Mouse (Mus musculus): ENCODE data around the gene Krt79.

Krt79 gene

DNA sequence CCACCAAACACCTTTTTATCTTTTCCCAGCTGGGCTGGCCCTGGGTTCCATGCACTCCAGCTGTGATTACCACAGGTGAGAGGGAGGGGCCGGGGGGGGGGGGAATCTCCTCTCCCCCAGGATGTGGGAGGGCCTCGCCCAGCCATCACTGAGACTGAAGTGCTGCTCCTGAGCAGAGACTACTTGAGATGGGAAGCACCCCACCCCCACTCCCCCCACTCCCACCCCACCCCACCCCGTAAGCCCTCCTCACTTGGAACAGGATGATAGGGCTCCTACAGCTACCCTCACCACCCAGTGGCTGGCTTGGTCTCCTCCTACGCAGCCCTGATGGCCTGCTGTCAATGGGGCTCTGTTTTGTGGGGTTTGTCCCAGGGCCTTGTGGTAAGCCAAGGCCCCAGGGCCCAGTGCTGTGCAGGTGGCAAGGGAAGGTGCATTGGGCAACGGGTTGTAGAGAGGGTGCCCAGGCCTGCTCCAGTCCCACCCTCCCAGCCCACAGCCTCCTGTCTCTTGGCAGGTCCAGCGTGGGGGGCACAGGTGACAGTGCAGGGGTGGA, at the start of gene Krt79:
Gene Krt79, minus strand, starts transcription at position 51 of the 556 bp plus-strand sequence.
- DNase-seq: no peak

DNA sequence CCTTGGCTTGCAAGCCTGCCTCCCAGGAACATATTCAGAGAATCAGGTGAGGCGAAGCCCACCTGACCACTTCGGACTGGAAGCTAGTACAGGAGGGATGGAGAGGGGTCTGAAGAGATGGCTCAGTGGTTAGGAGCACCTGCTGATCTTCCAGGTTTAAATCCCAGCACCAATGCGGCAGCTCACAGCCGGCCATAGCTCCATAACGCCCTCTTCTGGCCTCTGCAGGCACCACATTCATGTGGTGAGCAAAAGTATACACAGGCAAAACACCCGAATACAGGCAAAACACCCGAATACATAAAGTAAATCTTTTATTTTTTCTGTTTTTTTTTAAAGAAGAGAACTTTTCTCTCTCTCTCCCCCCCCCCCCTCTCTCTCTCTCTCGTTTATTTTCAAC, 48.6 kb upstream of the Krt79 start:
- DNase-seq: no peak

DNA sequence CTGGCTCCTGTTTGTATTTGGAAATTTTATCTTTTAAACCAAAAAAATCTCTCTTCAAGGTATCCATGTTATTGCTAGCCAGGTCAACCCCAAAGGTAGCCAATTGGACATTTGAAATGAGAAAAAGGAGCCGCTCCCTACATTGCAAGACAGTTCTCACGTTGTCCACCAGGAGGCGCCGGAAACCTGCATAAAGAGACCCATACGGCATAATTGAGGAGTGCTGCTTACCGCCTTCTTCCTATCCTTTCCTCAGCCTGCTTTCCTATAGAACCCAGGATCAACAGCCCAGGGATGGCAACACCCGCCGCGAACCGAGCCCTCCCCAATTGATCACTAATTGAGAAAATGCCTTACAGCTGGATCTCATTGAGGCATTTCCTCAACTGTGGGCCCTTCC, 48.0 kb upstream of the Krt79 start:
- DNase-seq: peak; percentile 90 to 91

DNA sequence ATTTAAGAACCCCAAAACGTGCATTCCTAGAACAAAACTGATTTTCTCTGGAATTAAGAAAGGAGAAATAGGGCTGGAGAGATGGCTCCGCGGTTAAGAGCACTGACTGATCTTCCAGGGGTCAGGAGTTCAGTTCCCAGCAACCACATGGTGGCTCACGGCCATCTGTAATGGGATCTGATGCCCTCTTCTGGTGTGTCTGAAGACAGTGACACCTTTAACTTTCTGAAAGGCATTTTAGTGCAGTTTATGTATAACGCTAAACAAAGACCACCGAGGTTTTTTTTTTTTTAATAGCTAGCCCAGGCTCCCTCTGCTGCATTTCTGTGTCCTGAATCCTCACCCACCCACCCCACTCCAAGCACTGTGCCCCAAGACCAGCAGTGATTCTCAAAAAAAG, 44.6 kb upstream of the Krt79 start:
- no peak for DNase-seq

DNA sequence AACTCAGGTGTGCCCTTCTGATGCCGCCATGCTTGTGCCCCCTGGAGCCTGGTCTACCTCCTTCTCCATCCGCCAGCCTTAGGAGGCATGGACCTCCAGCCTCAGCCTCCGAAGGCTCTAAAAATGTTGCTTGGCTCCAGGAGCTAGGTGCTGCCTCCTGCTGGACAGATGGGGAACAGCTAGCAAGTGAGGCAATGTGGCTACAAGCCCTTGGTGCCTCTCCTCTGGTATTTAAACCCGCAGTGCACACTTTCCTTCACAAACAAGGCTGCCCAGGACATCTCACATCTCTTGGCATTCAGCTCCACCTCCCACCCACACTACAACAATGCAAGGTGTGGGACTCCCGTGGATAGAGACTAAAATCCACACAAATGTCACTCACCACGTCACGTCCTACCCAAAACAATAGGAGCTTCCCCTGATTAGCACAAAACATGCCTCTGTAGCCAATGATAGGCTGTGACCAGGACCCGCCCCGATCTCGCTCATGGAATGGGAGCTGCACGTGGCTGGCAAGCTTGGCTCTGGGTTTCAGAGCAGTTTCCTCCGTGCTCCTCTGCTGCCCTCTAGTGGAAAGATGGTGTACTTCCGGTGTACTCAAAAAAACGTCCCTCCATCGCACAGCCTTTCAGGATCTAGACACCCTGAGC, 44.0 kb upstream of the Krt79 start:
- DNase-seq: peak; percentile 92 to 94

DNA sequence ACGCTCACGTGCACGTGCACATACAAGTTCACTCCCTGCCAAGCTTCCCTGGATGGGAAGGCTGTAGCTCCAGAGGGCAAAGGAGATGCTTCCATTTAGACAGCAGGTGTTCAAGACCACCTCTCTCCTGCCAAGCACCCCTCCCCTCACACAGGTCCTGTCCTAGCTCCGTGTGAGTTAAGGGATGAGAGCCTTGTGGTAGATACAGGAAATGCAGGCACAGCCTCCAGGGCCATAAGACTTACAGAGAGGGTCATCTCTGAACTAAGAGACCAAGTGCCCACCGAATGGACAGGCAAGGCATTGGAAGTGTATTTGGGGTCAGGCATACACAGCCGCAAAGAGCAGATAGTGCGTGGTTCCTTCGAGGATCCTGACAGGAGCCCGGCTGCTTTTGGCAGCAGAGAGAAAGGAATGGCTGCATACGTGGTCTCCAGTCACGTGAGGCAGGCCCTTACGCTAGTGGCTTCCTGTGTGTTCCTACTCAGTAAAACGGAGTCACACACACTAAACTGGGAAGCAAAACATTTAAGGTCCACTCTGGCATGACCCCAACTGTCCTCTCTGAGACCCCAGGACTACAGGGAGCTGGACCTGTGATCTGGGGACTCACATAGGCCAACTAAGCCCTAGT, 43.3 kb upstream of the Krt79 start:
- DNase-seq: no peak

DNA sequence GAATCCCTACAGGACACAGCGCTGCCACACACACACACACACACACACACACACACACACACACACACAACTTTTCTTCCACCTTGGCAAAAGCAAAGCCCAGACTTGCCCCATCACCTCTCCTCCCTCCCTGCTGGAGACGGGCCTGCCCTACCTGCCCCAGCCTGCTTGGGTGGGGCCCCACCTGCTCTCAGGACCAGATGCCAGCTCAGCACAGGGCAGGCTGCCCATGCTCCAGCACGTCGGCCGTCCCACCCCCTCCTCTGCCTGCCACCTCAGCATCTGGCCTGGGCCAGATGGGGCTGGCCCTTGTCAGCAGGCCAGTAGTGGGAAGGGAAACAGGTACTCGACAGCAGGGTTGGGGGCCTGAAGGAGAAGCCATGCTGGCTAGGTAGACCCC, 40.7 kb upstream of the Krt79 start:
- DNase-seq: peak; percentile 55 to 78

DNA sequence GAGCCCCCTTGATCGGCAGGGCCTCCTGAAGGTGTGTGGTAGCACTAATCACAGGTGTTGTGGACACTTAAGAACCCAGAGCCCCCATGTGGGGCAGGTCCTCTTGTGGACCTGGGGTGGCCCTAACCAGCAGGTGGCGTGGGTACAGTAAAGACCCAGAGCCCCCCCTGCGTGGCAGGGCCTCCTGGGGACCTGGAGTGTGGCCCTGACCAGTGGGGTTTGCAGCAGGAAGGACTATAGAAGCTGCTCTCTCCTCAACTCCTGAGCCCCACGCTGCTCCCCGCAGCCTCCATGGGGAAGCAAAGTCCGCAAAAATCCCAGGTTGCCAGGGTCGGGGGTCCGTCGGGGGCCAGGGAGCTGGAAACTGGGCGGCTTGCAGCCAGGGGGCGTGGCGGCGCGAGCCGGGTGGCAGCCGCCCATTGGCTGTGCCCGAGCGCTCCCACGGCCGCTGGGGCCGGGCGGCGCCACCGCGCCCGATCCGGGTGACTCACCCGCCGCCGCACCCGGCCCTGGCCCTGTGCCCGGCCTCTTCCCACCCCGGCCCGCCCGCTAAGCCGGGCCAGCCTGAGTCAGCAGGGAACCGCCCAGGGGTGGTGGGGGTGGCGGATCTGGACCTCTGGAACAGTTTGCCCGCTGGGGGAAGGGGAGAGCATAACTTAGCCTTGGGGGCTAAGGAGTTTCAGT, 37.1 kb upstream of the Krt79 start:
- DNase-seq: peak; percentile 91 to 95

DNA sequence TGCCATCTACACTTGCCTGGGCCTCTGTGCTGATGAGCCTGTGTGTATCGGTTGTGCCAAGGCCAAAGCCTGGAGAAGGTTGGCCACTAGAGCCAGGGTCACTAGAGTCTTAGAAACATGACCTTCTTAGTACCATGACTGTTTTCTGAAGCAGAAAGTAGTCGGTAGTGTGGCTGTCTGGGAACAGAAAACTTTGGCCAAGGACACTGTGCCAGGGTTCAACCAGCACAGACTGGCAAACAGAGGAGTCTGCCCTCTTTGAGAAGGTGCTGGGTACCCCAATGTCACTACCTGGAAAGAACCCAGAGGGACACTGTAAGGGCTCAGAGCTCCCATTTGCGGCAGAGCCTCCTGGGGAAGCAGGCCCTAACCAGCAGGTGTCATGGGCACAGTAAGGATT, 36.5 kb upstream of the Krt79 start:
- peak in 1 of 2 experiments; percentile 16 for DNase-seq

DNA sequence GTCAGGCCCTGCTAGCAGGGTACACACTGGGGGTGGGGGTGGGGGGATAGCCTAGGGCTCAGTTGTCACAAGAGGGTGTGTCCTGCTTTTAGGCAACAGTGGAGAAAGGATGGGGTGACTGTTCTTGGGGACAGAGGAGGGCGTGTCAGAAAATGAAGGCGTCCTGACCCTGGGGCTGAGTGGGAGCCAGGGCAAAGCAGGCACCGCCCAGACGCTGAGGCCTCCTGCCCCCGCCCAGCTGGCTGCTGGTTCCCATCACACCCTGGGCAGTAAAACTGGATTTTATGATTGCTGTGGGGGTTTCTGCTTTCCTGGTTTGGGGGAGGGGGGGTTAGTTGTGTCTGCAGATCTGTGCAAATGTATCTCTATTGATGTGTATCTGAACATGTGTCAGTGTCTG, 35.9 kb upstream of the Krt79 start:
- DNase-seq: peak; percentile 52 to 66

DNA sequence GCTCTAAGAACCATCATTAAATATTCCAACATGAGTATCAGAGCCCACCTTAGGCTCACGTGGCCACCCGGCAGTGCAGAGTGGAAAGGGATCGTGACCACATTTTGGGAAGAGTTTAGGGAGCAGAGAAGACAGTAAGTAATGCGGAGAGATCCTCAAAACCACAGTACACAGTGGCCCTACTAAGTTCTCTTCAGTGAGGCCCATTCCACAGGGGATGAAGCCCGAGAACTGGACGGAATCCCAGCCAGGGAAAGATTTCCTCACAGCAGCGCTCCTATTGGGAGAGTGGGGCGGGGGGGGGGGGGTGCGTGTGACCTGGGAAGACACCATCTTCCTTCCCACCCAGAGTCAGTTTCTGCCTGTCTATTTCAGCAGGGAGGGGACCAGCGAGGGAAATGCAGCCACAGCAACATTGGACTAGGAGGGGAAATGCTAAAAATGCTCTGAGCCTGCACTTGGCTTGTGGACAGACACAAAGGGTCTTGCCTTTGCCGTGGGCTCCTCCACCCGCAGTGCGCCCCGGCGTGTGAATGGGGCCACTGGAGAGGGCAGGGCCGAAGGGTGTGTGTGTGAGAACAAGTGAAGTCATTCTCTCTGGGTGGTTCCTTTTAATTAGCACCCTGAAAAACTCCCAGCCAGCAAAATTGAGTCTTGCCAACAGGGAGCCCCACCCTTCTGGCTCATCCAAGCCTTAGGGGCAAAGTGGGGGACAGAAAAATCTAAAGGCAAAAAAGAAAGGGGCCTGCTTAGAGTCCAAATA, 34.1 kb upstream of the Krt79 start:
- no peak for DNase-seq

DNA sequence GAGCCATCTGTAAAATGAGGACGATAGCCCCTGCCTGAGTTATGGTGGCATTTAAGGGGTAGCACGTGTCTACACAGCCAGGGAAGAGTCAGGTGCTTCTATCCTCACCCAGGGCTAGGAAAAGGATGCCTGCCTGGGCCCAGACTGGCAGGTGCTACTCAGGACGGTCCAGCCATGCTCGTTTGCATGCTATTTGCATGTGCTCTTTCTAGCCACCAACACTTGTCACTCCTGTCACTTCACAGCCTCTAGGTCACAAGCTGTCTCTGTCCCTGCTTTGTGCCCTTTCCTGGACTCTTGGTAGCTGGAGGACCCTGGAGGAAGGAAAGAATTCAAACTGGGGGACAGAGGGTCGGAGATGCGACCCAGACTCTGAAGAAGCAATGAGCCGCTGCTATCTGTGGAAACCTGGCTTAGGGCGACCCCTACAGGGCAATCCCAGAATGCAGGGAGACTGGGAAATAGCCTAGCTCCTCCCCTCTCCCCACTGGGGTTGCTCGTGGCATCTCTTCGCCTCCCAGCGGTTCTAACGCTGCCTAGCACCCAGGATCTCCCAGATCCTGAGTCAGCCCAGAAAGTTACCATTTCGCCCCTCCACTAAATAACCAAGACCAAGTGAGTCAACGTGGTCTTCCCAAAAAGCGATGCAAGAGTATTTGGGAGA, 33.4 kb upstream of the Krt79 start:
- DNase-seq: peak; percentile 97 to 99

DNA sequence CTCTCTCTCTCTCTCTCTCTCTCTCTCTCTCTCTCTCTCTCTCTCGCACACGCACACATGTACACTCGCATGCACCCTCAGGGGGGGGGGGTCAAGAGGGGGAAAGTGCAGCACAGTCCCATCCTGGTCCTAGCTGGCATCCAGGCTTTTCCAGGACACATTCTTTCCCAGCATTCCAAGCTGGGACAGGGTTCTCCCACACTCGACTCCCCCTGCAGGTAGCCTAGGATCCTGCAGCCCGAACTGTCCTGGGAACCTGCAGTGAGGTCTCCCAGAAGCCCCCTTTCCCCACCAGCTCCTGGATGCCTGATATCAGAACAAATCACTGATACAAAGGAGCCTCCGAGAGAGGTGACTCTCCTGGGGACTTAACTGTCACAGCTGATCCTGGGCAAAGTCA, 30.4 kb upstream of the Krt79 start:
- peak; percentile 85 for DNase-seq

DNA sequence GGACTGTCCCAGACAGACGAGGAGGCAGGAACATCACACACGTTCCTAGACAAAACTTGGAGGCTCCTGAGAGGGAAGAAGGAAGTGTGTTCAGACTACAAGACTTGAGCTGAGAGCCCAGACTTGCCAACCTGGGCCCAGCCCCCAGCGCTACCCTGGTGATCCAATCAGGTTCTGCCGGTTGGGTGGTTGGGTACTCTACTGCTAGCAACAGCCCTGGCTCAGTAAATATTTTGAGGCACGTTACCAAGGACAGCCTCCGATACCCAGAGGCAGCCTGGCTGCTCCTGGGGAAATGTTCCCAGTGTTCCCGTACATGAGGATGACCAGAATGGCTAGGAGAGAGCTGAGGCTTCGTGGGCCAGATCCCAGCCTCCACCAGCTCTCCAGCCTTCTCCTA, 26.7 kb upstream of the Krt79 start:
- peak in 1 of 2 experiments; percentile 24 for DNase-seq

DNA sequence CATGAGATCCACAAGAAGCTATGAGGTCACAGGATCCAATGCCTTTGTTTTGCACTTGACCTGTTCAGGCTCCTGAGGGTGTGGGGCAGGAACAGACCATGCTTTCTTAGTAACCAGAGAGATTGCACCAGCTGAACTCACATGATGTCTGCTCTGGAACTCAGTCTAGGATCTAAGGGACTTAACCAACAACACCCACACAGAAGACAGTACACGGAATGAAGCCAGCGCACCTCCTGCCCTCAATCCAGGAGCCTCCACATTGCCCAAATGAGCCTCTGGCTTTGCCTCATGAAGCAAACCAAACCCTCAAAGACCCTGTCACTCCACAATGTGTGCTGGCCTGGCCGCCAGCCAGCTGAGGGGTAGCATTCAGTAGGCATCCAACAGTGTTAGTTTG, 18.8 kb upstream of the Krt79 start:
- no peak for DNase-seq

DNA sequence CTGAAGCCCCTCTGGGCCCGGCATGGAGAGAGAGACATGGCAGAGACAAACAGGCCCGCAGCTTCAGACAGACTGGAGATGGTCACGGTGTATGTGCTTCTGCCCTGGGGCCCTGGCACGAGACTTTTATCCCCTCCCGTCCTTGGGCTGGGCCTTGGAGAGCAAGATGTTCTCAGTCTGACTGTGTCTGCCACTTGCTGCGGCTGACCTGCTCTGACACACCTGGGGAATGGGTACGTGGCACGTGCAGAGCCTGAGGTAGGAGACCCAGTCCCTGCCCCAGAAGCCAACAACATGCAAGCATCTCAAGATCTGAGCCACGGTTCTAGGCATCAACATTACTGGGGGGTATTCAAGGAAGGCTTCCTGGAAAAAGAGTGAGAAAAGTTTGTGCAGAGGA, 14.1 kb upstream of the Krt79 start, which contains the start of gene Krt78:
Gene Krt78, minus strand, starts transcription at position 101 of the 400 bp plus-strand sequence.
- no peak for DNase-seq

DNA sequence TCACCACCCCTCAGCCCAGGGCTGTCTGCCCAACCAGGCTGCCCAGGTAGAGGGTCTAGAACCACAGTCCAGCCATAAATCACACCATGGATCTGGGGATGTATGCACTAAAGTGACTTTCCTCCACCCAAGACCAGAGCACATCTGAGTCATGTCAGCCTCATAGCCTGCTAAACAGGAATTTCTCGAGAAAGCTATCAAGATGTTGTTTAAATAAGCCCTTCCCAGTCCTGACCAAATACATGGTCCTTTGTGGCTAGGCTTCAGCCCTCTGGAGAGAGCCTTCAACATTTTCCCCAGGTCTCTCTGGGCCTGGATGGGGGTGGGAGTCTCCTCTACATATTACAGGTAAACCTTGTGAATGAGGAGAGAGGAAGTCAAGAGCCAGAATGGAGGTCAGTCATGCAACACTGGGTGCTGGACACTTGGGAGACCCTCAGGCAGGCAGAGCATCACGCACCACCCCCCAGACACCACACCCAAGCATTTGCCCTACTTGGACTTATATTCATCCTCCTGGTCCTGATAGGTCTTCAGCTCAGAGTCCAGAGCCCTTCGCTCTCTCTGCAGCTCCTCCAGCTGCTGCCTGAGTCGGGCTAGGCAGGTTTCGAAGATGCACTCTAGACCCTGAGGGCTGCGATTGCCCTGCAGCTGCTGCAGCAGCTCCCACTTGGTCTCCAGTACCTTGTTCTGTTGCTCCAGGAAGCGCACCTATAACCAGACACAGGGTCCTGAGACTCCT, 12.8 kb upstream of the Krt79 start:
- no peak for DNase-seq

DNA sequence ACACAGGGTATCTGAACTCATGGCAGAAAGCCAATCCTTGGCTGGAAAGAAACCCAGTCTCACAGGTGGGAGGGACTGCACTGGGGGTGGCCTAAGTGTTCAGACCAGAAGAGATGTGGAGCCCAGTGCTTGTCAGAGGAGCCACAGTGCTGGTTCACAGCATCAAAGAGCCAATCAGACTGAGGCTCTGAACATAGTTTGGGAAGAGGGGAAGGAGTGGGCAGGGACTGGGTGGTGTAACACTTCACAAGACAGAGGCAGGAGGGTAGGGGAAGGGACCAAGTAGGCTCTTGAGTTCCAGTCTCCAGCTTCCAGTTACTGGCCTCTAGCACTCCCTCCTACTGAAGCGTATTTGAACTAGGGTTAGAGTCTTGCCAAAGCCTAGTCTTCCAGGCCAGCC, 5.3 kb upstream of the Krt79 start:
- no peak for DNase-seq

DNA sequence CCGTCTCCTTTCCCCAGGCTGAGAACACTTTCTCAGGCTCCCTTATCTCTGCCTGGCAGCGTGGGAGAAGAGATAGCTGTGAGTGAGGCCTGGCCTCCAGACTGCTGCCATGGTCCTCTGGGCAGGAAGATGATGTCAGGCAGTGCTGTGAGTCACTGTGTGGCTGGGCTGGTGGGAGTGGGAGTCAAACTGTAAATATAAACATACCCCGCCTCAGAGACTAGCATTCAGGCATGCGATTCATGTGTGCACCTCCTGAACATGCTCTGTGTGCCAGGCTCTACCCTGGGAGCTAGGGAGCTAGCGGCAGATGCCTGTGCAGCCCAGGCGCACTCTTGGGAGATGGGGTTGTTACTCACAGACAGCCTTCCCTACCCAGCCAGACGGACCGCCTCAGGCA, 1.8 kb upstream of the Krt79 start:
- DNase-seq: peak; percentile 33 to 52

DNA sequence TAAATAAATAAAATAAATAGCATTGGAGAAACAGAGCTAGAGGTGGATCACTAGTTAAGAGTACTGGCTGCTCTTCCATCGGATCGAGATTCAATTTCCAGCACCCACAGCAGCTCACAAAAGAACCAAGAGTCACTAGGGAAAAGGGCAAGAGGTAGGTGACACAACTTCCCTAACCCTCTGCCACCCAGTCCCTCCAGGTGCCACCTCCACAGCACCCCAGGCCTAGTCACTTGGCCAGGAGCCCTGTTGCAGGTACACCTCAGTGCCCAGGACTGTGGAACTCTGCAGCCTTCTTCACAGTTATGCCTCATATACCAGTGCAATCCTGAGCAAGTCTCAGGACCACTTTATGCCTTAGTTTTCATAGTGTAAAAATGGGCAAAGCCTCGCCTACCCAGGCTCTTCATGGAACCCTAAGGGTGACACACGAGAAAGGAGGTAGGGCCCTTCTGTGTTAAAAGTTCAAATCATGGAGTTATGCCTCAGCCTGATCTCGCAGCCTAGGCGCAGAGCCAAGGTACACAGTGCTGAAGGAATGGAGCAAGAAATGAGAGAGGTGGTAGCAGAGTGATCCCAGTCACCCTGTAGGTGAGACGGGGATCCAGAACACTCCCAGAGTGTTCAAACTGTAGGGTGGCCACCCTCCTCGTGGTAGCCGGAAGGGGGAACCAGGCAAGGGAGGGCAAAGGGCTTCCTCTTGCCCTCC, 1.4 kb downstream of the Krt79 start:
- no peak for DNase-seq

DNA sequence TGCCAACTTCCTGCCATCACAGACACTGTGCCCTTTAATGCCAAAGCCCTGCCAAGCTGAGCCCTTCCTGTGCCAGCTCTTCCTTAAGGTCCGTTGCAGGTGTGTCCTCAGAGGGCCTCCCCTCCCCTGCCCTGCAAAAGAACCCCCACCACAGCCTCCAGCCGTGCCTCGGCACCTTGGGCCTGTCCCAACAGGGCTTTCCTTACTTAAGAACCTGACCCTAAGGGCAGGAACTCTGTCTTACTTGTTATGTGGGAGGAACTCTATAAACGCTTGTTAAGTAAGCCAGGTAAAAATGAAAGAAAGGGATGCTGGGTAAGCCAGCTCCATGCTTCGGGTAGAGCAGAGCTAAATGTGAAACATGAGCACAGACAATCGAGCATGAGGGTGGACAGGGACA, 7.1 kb downstream of the Krt79 start:
- no peak for DNase-seq

Measured in kidney, postnatal 4 days (tissue).